Mouse (Mus musculus): ENCODE measurements around the gene 9130019O22Rik.
"Not testable (repeated sequence)": the region's sequence is repeated elsewhere in the genome, so short reads cannot be mapped to it uniquely, and the experiment has no call there.

9130019O22Rik gene

DNA sequence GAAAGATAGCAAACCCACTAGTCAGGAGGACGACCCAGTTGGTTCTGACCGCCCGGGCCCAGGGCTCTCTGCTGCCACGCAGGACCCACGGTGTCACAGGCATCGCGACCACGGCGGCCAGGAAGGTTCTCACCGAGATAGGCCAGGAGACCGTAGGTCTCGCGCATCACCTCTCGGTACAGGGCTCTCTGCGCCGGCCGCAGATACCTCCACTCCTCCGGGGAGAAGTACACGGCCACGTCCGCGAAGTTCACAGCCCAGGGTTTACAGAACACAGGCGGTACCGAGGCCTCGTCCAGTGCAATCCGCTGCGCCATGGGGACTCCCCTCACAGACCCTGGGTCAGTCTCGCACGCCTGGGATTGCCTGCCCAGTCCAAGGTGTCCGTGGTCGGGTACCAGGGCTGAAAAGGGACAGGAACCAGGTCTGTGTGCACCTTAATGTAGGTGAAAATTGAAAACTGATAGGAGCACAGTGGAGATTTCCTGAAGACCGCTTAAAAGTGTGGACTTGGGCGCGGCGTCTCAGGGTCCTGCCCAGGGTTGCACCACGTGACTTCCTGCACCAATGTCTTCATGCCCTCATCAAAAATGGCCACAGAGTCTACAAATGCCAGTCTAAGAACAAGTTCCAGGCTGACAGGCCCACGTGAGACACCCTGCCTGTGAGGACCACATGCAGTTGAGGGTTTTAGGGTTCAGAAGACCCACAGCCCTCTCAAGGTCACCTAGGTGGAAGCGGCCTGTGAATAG is at the start of gene 9130019O22Rik:
Gene 9130019O22Rik (minus strand): TSS at position 526 of the 752 bp plus-strand sequence.
- peak; percentile 79; the same call in 1 of the 2 replicates for ATAC-seq (ENCODE audit: insufficient number of reproducible peaks, low FRiP score, low TSS enrichment)

DNA sequence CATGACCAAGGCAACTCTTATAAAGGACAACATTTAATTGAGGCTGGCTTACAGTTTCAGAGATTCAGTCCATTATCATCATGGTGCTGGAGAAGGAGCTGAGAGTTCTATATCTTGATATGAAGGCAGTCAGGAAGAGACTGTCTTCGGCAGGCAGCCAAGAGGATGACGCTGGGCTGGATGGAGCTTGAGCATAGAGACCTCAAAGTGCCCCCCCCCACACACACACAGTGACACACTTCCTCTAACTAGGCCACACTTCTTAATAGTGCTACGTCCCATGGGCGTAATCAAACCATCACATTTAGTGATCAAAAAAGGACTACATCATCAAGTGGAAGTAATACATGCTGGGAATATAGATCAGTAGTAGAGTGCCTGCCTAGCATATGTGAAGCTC is 48.2 kb upstream of the 9130019O22Rik start:
- ATAC-seq (ENCODE audit: insufficient number of reproducible peaks, low FRiP score, low TSS enrichment), result no peak

DNA sequence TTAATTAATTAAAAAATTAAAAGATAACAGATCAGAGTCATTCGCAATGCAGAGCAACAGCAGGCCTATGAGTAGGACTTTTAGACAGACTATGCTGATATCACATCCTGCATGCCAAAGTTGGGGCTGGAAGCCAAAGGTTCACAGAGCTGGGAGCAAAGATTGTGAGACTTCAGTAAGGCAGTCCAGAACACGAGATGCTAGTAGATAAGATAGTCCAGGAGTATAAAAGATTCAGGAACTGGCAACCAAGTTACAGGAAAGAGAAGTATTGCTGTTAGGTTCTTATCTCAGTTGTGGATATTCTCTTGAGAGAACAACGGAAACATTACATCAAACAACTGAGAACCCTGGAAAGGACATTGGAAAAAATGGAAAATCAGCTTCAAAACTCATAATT is 39.4 kb upstream of the 9130019O22Rik start:
- no peak for ATAC-seq (ENCODE audit: insufficient number of reproducible peaks, low FRiP score, low TSS enrichment)

DNA sequence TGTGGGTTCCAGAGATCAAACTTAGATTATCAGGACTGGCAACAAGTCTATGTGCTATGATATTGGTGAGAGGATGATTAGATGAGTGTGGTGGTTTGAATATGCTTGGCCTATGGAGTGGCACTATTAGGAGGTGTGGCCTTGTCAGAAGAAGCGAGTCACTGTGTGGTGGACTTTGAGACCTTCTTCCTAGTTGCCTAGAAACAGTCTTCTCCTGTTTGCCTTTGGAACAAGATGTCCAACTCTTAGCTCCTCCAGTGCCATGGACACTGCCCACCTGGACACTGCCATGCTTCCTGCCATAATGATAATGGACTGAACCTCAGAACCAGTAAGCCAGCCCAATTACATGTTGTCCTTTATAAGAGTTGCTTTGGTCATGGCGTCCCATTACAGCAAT is 38.9 kb upstream of the 9130019O22Rik start:
- no peak for ATAC-seq (ENCODE audit: insufficient number of reproducible peaks, low FRiP score, low TSS enrichment)

DNA sequence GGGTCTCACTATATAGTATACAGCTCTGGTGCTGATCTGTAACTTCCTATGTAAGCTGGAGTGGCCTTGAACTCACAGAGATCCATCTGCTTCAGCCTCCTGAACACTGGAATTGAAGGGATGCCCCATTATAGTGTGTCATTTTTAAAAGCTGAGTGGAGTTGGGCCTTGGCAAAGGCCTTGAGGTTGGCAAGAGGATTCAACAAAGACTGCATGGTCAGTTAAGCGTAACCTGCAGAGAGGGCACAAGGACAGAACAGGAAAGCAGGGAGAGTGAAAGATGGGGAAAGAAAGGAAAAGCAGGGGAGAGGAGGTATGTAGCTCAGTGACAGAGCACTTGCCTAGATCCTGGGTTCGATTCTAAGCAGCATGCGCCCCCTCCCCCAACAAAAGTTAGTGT is 38.3 kb upstream of the 9130019O22Rik start:
- ATAC-seq (ENCODE audit: insufficient number of reproducible peaks, low FRiP score, low TSS enrichment), result no peak

DNA sequence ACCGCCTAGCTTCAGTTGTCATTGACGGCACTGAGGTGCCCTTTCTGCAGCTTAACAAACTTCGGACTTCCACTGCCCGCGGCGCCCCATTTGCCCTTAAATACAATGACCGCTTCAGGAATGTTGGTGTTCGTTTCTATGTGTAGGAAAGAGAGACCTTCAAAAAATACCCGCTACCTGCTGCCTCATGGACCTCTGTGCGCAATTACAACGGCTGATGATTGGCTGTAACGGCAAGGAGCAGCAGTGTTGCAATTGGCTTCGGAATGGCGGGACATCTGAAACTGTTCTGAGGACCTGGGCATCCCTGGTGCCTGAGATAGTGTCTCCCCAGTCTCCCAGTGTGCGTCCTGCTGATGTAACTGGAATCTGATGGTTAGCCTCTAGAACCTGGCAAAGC is 35.3 kb upstream of the 9130019O22Rik start:
- ATAC-seq (ENCODE audit: insufficient number of reproducible peaks, low FRiP score, low TSS enrichment), result peak; percentile 56; the same call in 1 of the 2 replicates

DNA sequence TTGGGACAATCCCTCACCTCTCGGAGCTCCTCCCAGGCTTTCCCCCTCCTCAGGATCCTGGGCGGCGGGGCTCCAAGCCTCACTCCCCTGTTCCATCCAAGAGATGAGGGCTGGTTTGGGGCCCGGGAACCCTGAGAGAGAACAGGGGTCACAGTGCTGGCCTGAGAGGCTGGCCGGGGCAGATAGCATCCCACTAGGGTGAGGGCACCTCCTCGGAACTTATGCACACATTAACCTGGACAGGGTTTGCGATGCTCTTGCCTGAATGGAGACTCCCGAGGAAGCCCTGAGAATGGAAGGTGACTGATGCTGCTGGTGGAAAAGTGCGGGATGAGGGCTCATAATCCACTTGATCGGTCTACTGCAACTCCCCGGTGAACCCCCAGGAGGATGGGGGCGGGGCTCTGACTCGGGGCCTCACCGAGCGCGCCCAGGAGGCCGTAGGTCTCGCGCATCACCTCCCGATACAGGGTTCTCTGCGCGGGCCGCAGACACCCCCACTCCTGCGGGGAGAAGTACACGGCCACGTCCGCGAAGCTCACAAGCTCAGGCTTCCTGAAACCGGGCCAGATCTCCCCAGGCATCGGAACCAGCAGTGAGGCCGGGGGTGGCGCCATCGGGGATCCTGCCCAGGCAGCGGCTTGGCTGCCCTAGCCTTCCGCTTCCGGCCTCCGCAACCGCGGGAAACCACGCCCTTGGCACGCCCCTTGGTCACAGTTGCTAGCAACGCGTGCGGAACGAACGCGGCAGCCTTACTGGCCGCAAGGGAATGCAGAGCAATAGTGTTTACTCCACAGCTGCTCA is 34.6 kb upstream of the 9130019O22Rik start, which contains the start of gene Zfp688:
Gene Zfp688 (minus strand): TSS at position 681 of the 804 bp plus-strand sequence.
- peak; percentile 86; the same call in 1 of the 2 replicates for ATAC-seq (ENCODE audit: insufficient number of reproducible peaks, low FRiP score, low TSS enrichment)

DNA sequence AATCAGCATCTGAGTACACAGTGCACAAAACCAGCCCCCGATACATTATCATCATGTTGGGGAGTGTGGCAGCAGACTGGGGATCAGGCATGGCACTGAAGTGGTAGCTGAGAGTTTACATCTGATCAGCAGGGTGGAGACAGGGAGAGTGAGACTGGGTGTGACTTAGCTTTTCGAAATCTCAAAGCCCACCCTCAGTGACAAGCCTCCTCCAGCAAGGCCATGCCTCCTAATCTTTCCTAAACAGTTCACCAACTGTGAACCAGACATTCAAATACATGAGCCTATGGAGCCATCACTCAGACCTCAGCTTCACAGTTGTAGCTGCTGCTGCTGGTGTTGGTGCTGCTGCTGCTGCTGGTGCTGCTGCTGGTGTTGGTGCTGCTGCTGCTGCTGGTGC is 24.5 kb upstream of the 9130019O22Rik start:
- ATAC-seq (ENCODE audit: insufficient number of reproducible peaks, low FRiP score, low TSS enrichment), result no peak

DNA sequence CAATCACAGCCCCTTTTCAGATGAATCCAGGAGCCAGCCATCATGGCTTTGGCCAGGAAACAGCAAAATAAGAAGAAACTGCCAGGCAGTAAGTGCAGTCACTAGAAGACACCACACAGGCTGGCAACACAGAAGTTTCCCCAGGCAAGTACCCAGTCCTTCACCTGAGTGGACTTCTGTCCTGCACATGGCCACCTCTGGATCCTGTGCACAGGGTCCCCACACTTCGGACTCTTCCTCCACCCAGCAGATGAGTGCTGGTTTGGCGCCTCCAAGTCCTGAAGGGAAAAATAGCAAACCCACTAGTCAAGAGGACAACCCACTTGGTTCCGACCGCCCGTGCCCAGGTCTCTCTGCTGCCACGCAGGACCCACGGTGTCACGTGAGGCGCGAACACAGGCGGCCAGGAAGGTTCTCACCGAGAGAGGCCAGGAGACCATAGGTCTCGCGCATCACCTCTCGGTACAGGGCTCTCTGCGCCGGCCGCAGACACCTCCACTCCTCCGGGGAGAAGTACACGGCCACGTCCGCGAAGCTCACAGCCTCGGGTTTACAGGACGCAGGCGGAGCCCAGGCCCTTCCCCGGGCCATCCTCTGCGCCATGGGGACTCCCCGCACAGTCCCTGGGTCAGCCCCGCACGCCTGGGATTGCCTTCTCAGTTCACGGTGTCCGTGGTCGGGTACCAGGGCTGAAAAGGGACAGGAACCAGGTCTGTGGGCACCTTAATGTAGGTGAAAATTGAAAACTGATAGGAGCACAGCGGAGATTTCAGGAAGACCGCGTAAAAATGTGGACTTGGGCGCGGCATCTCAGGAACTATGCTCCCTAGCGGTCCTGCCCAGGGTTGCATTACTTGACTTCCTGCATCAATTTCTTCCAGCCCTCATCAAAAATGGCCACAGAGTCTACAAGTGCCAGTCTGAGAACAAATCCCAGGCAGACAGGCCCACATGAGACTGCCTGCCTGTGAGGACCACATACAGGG is 19.3 kb upstream of the 9130019O22Rik start, which contains the start of gene Zfp764:
Gene Zfp764 (minus strand): TSS at position 821 of the 986 bp plus-strand sequence.
- peak; percentile 74; the same call in 1 of the 2 replicates for ATAC-seq (ENCODE audit: insufficient number of reproducible peaks, low FRiP score, low TSS enrichment)

DNA sequence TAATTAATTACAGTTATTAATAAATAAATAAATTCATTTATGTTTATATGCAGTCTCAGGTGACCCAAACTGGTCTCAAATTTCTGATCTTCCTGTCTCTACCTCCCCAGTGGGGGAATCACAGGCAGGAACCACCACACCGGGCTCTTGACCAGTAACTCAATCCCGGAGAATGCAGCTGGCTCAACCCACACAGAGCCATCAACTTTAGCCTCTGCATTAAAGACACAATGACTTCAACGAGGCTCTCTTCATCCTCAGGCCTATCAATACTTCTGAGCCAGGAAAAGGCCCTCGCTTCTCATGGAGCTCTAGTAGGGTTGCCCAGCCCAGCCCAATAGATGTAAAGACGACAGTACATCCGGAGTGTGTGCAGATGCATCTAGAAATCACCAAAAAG is 17.1 kb upstream of the 9130019O22Rik start:
- ATAC-seq (ENCODE audit: insufficient number of reproducible peaks, low FRiP score, low TSS enrichment), result not testable (repeated sequence)

DNA sequence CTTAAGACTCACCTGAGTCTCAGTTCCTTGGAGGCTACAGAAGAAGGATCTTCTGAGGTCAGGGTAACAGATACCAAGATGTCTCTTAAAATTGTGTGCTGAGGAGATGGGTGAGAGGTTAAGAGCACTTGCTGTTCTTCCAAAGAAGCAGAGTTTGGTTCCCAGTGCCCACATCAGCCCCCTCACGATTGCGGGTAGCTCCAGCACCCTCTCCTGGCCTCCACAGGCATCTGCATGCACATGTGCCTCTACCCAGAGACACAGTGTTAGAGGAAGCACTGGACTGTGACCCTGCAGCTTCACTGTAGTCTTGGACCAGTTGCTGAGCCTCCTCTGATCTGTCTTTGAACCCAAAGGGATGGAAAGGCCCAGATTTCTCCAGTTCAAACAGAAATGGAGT is 16.0 kb upstream of the 9130019O22Rik start:
- ATAC-seq (ENCODE audit: insufficient number of reproducible peaks, low FRiP score, low TSS enrichment), result no peak

DNA sequence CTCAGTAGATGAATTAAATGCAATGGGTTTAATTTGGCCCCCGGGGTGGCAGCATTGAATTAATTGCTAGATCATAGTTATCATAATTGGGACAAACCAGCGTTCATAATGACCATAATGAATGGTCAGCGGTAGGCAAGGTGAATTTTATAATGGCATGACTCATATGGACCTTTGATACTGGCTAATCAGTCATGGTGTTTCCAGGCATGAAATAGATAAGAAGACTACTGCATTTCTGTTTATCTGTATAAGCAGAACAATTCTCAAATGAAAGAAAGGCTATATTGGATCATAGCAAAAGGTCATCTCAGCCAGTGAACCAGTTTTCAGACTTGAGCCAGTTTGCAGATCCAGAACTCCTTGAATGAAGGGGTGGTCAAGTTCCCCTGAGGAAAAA is 13.4 kb upstream of the 9130019O22Rik start:
- ATAC-seq (ENCODE audit: insufficient number of reproducible peaks, low FRiP score, low TSS enrichment), result no peak

DNA sequence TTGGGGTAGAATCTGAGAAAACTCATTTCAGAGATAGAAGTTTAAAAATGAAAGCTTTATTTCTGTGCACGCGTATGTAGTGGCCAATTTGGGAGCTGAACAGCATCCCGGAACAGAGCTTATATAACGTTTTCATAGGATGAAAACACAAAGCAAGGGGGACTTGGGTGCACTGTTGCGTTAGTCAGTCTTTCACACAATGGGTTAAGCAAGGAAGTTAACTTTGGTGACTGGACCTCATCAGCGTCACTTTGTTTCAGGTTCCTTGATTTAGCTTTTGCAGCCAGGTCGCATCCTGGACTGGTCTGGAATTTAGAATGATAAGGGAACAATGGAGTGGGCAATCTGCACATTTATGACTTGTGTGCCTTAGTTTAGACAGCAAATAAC is 7.0 kb upstream of the 9130019O22Rik start:
- ATAC-seq (ENCODE audit: insufficient number of reproducible peaks, low FRiP score, low TSS enrichment), result no peak

DNA sequence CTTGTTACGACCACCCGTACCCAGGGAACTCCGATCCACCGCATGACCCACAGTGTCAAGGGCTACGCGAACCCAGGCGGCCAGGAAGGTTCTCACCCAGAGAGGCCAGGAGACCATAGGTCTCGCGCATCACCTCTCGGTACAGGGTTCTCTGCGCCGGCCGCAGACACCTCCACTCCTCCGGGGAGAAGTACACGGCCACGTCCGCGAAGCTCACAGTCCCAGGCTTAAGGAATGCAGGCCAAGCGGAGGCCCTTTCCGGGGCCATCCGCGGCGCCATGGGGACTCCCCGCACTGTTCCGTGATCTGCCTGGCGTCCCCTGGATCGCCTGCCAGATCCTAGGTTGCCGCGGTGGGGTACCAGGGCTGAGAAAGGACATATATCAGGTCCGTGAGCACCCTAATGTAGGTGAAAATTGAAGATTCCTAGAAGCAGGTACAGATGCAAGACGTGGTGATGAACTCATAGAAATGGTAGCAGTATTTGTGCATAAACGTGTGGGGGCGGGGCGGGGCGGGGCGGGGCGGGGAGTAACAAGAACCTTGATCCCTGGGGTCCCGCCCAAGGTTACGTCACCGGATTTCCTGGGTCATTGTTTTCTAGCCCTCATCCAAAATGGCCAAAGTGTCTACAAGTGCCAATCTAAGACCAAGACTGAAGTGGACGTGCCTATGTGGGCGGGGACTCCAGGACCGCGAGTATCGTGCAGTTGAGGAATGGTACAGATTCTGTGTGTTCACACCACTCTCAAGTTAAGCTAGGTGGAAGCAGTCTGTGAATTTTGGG is 6.4 kb upstream of the 9130019O22Rik start, which contains the start of gene E430018J23Rik:
Gene E430018J23Rik (minus strand): TSS at position 473 of the 787 bp plus-strand sequence.
- peak; percentile 93 for ATAC-seq (ENCODE audit: insufficient number of reproducible peaks, low FRiP score, low TSS enrichment)

DNA sequence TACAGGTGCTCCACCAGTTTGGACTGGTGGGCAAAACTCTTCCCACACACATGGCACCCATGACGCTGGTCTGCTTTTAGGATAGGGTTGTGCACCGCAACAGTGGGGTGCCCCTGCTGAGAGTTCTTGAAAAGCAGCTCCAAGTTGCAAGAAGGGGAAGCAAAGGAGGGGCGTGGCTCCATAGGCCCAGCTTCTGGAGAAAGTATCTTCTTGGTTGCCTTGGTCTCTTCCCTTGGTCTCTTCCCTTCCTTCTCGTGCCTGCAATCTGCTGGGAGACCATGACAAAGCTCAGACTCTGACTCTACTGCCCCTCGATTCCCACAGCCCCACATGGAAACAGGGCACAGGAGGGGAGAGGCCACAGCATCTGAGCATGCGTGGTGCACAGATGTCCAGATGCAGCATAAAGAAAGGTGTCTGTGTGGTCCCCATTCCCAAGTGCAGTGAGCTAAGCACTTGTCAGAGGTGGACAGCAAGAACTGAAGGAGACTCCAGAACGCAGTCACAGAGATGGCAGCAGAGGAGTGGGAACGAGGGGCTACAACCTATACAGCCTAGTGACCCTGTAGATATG is 5.4 kb upstream of the 9130019O22Rik start:
- no peak for ATAC-seq (ENCODE audit: insufficient number of reproducible peaks, low FRiP score, low TSS enrichment)

DNA sequence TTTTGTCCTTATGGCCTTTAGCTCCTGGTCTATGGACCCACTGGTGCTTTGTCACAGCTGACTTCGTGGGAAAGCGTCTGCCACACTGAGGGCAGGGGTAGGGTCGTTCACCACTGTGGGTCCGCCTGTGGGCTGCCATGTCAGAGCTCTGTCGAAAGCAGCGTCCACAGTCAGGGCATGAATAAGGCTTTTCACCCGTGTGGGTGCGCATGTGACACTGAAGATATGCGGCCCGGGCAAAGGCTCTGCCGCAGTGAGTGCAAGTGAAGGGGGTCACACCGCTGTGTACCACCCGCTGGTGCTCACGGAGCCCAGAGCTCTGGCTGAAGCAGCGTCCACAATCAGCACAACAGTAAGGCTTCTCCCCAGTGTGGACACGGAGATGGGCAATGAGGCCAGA is 4.6 kb upstream of the 9130019O22Rik start:
- no peak for ATAC-seq (ENCODE audit: insufficient number of reproducible peaks, low FRiP score, low TSS enrichment)

DNA sequence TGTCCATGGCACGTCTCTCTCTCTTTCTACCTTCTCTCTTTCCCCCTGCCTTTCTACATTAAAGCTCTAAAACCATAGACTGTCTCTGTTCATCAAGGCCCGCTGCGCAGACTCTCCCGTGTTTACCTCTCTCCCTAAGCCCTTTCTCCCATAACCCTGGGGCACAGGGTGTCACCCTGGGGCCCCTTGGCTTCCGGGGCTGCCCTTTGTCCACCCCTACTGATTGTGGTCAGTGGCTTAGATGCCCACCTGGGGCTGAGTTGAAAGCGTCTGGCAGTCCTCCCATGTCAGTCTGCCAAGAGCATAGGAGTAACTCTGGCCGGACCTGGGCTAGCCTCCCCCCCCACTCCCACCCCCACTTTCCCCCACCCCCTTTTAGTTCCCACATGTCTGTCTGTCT is 3.3 kb upstream of the 9130019O22Rik start:
- no peak for ATAC-seq (ENCODE audit: insufficient number of reproducible peaks, low FRiP score, low TSS enrichment)

DNA sequence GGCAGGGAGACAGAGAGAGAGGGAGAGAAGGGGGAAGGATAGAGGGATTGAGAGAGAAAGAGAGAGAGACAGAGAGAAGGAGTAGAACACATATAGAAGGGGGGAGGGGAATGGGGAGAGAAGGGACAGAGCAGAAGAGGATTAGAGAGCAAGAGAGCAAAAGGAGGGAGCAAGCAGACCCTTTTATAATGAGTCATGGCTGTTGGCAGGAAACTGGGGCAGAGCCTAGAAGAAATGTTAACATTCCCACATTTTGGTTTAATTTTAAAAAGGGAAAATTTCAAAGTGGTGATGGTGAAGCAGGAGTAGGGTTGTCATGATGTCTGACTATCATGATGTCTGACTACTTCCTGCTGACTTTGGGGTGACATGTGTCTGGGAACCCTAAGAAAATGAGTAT is 1.2 kb upstream of the 9130019O22Rik start:
- ATAC-seq (ENCODE audit: insufficient number of reproducible peaks, low FRiP score, low TSS enrichment), result not testable (repeated sequence)

DNA sequence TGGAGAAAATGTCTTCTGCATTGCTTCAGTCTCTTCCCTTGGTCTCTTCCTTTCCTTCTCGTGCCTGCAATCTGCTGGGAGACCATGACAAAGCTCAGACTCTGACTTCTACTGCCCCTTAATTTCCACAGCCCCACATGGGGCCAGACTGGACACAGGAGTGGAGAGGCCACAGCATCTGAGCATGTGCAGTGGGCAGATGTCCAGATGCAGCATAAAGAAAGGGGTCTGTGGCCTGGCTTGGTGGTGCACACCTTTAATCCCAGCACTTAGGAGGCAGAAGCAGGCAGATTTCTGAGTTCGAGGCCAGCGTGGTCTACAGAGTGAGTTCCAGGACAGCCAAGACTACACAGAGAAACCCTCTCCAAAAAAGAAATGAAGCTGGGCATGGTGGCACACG is 1.4 kb downstream of the 9130019O22Rik start:
- not testable (repeated sequence) for ATAC-seq (ENCODE audit: insufficient number of reproducible peaks, low FRiP score, low TSS enrichment)

Data from cerebellum, adult (tissue).